Mouse (Mus musculus): Measurements from ENCODE around the gene Wnk2. TPM values are rescaled to one million over a fixed set of nuclear protein-coding genes. Genes with fewer than 3 reads are reported as not detected.

Gene Wnk2
- polyA plus RNA-seq, 1 experiment from 2014 or later: 2.1 TPM

DNA sequence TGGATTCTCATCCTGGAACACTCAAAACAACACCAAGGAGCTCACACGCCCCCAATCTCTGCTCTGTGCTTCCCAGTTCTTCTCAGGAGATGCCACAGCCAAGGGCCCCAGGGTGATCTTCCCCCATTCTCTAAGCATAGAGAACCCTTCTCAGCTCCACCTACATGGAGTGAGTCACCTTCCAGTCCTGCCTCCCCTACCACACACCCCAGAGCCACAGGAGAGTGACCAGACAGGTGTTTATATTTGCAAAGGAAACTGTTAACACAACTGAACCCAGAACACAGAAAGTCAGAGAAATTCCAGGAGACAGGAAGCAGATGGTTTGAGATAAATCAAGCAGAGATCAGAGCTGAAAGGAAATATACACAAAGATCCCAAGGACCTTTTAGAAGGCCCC lies 43.9 kb downstream of the Wnk2 start:
- H3K9ac ChIP-seq: no peak overlapping the region
- H3K27ac ChIP-seq: no peak overlapping the region
- H3K4me1 ChIP-seq: peaks cover 12% of the 10 kb centered on the region; the same call in 1 of the 2 replicates
- H3K4me2 ChIP-seq (replicated peaks): no peak overlapping the region
- no peaks in the 10 kb centered on the region for H3K36me3 ChIP-seq
- ATAC-seq (ENCODE audit: low FRiP score, low read depth): no peak
- H3K9me3 ChIP-seq: 0 out of 2 replicates have a peak, but pooled peaks cover 7% of the 10 kb centered on the region
- H3K4me3 ChIP-seq: no peak overlapping the region
- WGBS: 80% methylated on average over 1 of the region's 1 CpGs
- H3K27me3 ChIP-seq: no peaks in the 10 kb centered on the region

DNA sequence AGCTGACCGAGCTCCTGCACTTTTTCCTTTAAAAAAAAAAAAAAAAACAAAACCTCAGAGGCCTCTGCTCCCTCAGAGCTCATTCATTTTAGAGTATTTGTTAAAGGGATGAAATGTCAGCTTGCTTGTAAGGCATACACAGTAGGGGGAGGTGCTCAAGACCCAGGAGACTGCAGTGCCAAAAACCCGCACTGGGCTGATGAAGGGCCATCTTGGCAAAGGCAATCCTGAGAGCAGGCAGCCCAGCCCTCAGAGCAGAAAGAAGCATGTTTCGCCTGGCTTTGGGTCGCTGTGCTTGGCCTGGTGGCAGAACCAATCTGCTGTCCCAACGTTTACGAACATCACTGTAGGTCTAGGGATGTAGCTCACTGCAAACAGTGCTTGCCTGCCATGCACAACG lies 44.6 kb downstream of the Wnk2 start:
- Histone ChIP-seq H3K4me3 (no peak overlapping the region), H3K36me3 (no peaks in the 10 kb centered on the region), H3K27me3 (no peaks in the 10 kb centered on the region), H3K9ac (no peak overlapping the region), H3K4me2 (replicated peaks) (no peak overlapping the region), H3K4me1 (peaks cover 12% of the 10 kb centered on the region; the same call in 1 of the 2 replicates), H3K9me3 (0 out of 2 replicates have a peak, but pooled peaks cover 7% of the 10 kb centered on the region), H3K27ac (no peak overlapping the region)
- 78% methylated on average over 7 of the region's 7 CpGs for WGBS
- ATAC-seq (ENCODE audit: low FRiP score, low read depth): no peak

DNA sequence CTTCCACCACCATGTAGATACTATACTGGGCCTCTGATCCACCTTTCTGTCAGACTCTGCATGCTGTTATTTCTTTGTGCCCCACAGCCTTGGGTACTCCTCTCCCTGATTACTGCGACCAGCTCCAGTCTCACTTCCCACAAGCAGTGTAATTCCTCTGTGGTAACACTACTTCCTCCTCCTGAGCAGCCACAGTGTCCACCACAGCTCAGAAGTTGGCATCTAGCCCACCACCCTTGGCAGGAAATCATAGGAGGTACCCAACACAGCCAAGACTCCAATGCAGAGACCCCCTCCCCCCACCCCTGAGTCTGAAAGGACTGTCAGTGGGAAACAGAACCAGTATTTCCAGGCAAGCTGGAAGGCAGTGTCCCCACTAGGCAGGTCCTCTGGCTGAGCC lies 47.4 kb downstream of the Wnk2 start:
- Histone ChIP-seq H3K27ac (peak overlapping the region; percentile 33; the same call in 1 of the 2 replicates), H3K27me3 (no peaks in the 10 kb centered on the region), H3K9ac (no peak overlapping the region), H3K4me3 (no peak overlapping the region), H3K9me3 (no peaks in the 10 kb centered on the region), H3K4me2 (replicated peaks) (no peak overlapping the region), H3K36me3 (0 out of 2 replicates have a peak, but pooled peaks cover under 1% of the 10 kb centered on the region), H3K4me1 (peaks cover 12% of the 10 kb centered on the region; the same call in 1 of the 2 replicates)
- no peak; the same call in none of the 2 replicates for ATAC-seq (ENCODE audit: low FRiP score, low read depth)
- 79% methylated on average over 1 of the region's 1 CpGs for WGBS

DNA sequence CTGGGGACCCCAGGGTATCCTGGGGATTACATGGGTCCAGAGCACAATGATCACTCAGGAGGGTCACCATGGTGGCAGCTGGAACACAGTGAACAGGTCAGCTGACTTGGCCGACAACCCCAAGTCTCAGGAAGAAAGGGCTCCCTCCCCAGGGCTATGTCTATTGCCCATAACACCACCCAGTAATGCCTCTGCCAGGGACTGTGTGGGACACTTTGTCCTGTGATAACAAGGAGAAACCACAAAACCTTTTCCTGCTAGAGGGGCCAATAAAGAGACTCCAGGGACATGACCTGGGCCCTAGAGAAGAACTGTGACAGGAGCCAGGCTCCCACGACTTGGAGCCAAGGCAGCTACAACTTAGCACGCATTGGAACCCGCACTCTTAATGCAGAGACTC lies 51.0 kb downstream of the Wnk2 start:
- Histone ChIP-seq H3K4me3 (no peak overlapping the region), H3K9me3 (no peaks in the 10 kb centered on the region), H3K4me1 (peaks cover 9% of the 10 kb centered on the region; the same call in 1 of the 2 replicates), H3K36me3 (0 out of 2 replicates have a peak, but pooled peaks cover 5% of the 10 kb centered on the region), H3K27me3 (no peaks in the 10 kb centered on the region), H3K27ac (no peak overlapping the region), H3K4me2 (replicated peaks) (no peak overlapping the region), H3K9ac (no peak overlapping the region)
- ATAC-seq (ENCODE audit: low FRiP score, low read depth): no peak
- WGBS: 86% methylated on average over 4 of the region's 4 CpGs

DNA sequence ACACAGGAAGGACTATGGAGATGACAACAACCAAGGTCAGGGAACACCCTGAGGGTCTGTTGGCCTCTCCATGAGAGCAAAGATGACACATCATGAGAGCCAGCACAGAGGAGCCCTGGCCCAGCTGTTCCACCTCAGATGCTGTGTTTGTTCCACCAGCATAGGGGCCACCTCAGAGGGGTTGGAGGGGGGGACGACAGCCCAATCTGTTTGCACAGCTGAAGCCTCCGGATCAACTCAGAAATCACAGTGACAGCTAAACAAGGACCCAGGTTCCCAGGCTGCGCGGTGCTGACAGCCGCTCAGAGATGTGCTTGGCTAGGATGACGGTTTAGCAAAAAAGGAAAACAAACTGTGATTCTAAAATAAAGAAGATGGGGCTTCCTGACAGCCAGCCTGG lies 53.1 kb downstream of the Wnk2 start:
- Histone ChIP-seq H3K27ac (no peak overlapping the region), H3K9me3 (no peaks in the 10 kb centered on the region), H3K4me1 (no peaks in the 10 kb centered on the region), H3K4me2 (replicated peaks) (no peak overlapping the region), H3K4me3 (no peak overlapping the region), H3K27me3 (no peaks in the 10 kb centered on the region), H3K9ac (no peak overlapping the region), H3K36me3 (0 out of 2 replicates have a peak, but pooled peaks cover 5% of the 10 kb centered on the region)
- 87% methylated on average over 6 of the region's 6 CpGs for WGBS
- ATAC-seq (ENCODE audit: low FRiP score, low read depth): no peak

DNA sequence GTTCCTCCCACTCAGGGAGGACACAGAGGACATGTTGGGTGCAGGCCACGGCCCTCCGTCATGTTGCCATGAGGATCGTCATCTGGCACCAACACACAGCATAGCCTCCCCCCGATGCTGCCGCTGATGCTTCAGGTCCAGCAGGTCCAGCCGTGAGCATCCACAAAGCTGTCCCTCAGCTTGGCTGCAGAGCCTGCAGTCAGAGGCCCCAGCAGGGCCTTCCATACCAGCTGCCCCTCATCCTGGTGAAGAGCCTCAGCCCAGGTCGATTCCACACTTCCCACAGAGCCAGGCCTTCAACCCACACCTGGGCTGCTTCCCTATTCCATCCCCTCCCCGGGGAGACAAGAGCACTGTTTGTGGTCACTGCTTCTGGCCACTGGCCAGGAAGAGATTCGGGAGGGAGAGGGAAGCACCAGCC lies 54.3 kb downstream of the Wnk2 start:
- Histone ChIP-seq H3K4me2 (replicated peaks) (no peak overlapping the region), H3K9me3 (no peaks in the 10 kb centered on the region), H3K4me3 (no peak overlapping the region), H3K4me1 (no peaks in the 10 kb centered on the region), H3K36me3 (0 out of 2 replicates have a peak, but pooled peaks cover 5% of the 10 kb centered on the region), H3K27me3 (no peaks in the 10 kb centered on the region), H3K27ac (no peak overlapping the region), H3K9ac (no peak overlapping the region)
- ATAC-seq (ENCODE audit: low FRiP score, low read depth): no peak
- 81% methylated on average over 9 of the region's 9 CpGs for WGBS

DNA sequence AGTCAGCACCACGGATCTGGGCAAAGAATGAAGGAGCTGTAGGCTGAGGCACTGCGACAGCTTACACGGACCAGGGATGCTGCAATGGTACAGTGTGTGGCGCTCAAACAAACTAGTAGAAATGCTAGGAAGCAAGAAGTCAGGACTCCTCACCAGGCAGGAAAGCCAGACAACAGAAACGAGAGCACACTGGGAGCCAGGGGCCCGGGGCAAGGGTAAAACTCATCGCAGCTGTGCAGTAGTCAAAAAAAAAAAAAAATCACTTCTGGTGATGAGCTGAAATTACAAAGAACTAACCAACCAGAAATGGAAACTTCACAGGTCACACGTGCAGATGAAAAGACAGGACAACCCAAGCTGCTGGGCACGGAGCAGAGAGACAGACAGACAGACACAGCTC lies 55.2 kb downstream of the Wnk2 start:
- Histone ChIP-seq H3K4me3 (no peak overlapping the region), H3K27ac (no peak overlapping the region), H3K4me1 (no peaks in the 10 kb centered on the region), H3K4me2 (replicated peaks) (no peak overlapping the region), H3K27me3 (no peaks in the 10 kb centered on the region), H3K9ac (no peak overlapping the region; the same call in 1 of the 2 replicates), H3K9me3 (no peaks in the 10 kb centered on the region), H3K36me3 (0 out of 2 replicates have a peak, but pooled peaks cover 5% of the 10 kb centered on the region)
- ATAC-seq (ENCODE audit: low FRiP score, low read depth): no peak
- WGBS: 77% methylated on average over 9 of the region's 9 CpGs

DNA sequence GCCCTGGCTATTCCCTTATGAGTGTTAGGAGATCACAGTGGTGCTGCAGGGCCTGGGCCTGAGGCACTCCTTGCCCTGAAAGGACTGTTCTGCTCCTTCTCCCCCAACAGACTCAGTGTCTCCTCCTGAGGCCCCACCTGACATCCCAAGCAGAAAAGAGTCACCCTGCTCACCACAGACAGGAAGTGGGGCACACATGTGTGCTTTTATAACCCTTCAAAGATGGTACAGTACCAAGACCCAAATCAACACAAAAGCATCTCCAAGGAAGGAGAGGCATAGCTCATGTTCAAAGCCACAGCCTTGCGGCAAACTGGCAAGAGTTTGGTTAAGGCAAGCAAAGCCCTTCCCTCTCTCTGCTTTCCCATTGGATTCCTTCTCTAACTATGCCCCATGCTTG lies 57.6 kb downstream of the Wnk2 start:
- no peak for ATAC-seq (ENCODE audit: low FRiP score, low read depth)
- no peaks in the 10 kb centered on the region for H3K9me3 ChIP-seq
- H3K27me3 ChIP-seq: no peaks in the 10 kb centered on the region
- H3K9ac ChIP-seq: no peak overlapping the region
- H3K4me1 ChIP-seq: no peaks in the 10 kb centered on the region
- H3K27ac ChIP-seq: no peak overlapping the region
- no peak overlapping the region for H3K4me3 ChIP-seq
- no peak overlapping the region for H3K4me2 ChIP-seq (replicated peaks)
- H3K36me3 ChIP-seq: 0 out of 2 replicates have a peak, but pooled peaks cover 3% of the 10 kb centered on the region
- 95% methylated on average over 1 of the region's 1 CpGs for WGBS

DNA sequence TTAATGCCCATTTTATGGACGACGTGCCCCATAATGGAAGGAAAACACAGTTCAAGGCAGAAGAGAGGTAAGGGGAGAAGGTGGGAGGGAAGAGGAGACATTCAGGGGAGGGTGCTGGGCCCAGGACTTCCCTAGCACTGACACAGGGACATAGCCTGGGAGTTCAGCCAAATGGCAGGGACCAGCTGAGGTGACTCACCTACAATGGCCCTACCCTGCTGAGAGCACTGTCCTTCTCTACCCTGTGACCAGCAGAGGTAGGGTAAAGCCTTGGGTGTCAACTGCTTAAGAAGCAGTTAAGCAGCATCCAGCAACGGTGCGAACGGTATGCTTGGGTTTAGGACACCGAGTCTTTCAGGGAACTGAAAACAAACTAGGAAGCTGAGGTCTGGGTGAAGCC lies 58.9 kb downstream of the Wnk2 start:
- 81% methylated on average over 6 of the region's 6 CpGs for WGBS
- no peak overlapping the region for H3K27ac ChIP-seq
- H3K27me3 ChIP-seq: no peaks in the 10 kb centered on the region
- H3K36me3 ChIP-seq: no peaks in the 10 kb centered on the region
- H3K4me1 ChIP-seq: no peaks in the 10 kb centered on the region
- no peaks in the 10 kb centered on the region for H3K9me3 ChIP-seq
- no peak overlapping the region for H3K4me2 ChIP-seq (replicated peaks)
- ATAC-seq (ENCODE audit: low FRiP score, low read depth): no peak
- H3K9ac ChIP-seq: no peak overlapping the region
- no peak overlapping the region for H3K4me3 ChIP-seq

DNA sequence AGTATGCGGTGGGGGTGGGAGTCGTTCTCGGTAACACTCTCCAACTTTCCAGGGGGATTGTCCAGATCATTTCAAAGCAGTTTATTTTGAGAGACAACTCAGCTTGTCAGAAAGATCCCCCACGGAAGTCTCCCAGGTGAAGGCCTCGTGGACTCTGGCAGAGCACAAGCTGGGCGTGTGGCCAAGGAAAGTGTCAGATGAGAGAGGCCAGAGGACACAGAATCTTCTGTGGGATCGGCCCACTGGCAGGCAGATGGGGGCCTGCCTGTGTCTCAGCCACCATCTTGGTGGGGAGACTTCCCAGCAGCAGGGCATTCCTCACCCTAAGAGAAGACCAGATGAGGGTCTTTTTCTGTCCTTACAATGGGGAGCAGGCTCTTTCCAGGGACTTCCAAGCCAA lies 60.4 kb downstream of the Wnk2 start:
- Histone ChIP-seq H3K27ac (no peak overlapping the region), H3K9ac (no peak overlapping the region), H3K4me3 (no peak overlapping the region), H3K4me1 (no peaks in the 10 kb centered on the region), H3K27me3 (no peaks in the 10 kb centered on the region), H3K4me2 (replicated peaks) (no peak overlapping the region), H3K36me3 (no peaks in the 10 kb centered on the region), H3K9me3 (no peaks in the 10 kb centered on the region)
- WGBS: 74% methylated on average over 7 of the region's 7 CpGs
- no peak for ATAC-seq (ENCODE audit: low FRiP score, low read depth)

DNA sequence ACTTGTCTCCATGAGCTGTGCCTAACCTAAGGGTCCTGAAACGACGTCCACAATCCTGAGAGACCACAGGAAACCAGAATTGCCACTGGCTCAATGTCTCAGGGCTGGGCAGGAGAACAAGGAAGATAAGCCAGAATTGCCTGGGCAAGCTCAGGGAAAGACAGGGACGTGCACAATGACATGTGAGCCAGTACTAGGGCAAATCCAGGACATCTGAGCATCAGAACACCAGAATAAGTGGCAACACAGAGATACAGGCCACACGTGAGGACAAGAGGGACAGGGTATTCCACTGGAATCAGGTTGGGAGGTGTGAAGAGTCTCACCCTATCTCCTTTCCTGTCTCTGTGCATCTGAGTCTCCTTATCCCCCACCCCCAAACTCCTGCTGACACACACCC lies 61.4 kb downstream of the Wnk2 start:
- Histone ChIP-seq H3K4me3 (no peak overlapping the region), H3K9ac (no peak overlapping the region), H3K36me3 (no peaks in the 10 kb centered on the region), H3K9me3 (no peaks in the 10 kb centered on the region), H3K4me1 (no peaks in the 10 kb centered on the region), H3K27me3 (no peaks in the 10 kb centered on the region), H3K27ac (no peak overlapping the region), H3K4me2 (replicated peaks) (no peak overlapping the region)
- ATAC-seq (ENCODE audit: low FRiP score, low read depth): no peak
- 74% methylated on average over 4 of the region's 4 CpGs for WGBS

DNA sequence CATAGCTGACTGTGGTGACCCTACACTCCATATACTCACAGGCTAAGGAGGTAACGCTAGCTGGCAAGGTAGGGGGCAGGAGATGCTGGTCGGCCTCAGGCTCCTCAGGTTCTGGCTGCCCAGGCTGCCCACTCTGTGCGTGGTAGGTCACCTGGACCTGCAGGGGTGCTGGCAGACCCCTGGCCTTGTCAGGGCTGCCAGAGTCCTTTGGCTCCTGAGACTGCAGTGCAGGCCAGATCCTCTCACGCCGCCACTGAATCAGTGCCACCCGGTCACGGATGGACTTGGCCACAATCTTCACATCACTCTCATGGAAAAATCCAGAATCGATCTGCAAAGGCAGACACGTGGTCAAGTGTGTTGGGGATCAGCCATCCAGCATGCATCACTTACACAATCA lies 62.6 kb downstream of the Wnk2 start:
- H3K4me1 ChIP-seq: no peaks in the 10 kb centered on the region
- no peak overlapping the region for H3K9ac ChIP-seq
- H3K27me3 ChIP-seq: no peaks in the 10 kb centered on the region
- H3K4me3 ChIP-seq: no peak overlapping the region
- H3K36me3 ChIP-seq: no peaks in the 10 kb centered on the region
- no peaks in the 10 kb centered on the region for H3K9me3 ChIP-seq
- H3K27ac ChIP-seq: no peak overlapping the region
- WGBS: 93% methylated on average over 9 of the region's 9 CpGs
- no peak overlapping the region for H3K4me2 ChIP-seq (replicated peaks)
- ATAC-seq (ENCODE audit: low FRiP score, low read depth): no peak

DNA sequence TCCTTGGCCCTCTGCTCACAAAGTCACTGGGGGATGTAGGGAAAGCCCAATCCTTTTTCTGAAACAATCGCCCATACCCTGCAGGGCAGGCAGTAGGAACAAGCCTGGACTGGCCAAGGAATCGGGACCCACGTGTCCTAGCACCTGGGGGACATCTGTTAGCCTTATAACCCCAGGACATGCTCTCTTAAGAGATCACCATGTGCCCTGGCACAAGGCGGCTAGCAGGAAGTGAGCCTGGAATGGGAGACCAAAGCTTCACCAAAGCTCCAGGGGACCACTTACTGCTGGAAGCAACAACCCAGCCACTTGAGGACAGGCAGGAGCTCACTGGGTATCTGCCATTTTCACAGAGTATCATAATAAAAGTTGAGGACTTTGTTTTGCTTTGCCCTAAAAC lies 63.0 kb downstream of the Wnk2 start:
- Histone ChIP-seq H3K9me3 (no peaks in the 10 kb centered on the region), H3K4me2 (replicated peaks) (no peak overlapping the region), H3K4me1 (no peaks in the 10 kb centered on the region), H3K4me3 (no peak overlapping the region), H3K36me3 (no peaks in the 10 kb centered on the region), H3K27ac (no peak overlapping the region), H3K27me3 (no peaks in the 10 kb centered on the region), H3K9ac (no peak overlapping the region)
- no peak for ATAC-seq (ENCODE audit: low FRiP score, low read depth)
- 66% methylated on average over 4 of the region's 4 CpGs for WGBS
